Mouse (Mus musculus) megakaryocyte, embryonic 14.5 days (primary cell): Measurements from ENCODE around the gene Lypd6b.

Experiments
- FLI1 ChIP-seq: IDR thresholded peaks from 2 replicates; pipeline ENCODE4 v1.6.1; 2012; ENCODE audit warnings: low read length, inconsistent platforms, mixed read lengths
- GATA1 ChIP-seq: IDR thresholded peaks from 3 replicates; pipeline ENCODE4 v1.6.1; 2012; ENCODE audit warnings: mixed read lengths, low read length, inconsistent platforms, borderline replicate concordance

GRCm38 (mm10) chr2:49771172-49771571, 16.3 kb upstream of the Lypd6b start:
- TF ChIP-seq GATA1 = no peak
- no peak for TF ChIP-seq FLI1
